Mouse (Mus musculus): ENCODE results near the gene Bdh1. TPM values are rescaled to one million over a fixed set of nuclear protein-coding genes. Genes with fewer than 3 reads are reported as not detected.

The Bdh1 gene
- polyA plus RNA-seq, 1 experiment from 2014 or later: 208 TPM

DNA sequence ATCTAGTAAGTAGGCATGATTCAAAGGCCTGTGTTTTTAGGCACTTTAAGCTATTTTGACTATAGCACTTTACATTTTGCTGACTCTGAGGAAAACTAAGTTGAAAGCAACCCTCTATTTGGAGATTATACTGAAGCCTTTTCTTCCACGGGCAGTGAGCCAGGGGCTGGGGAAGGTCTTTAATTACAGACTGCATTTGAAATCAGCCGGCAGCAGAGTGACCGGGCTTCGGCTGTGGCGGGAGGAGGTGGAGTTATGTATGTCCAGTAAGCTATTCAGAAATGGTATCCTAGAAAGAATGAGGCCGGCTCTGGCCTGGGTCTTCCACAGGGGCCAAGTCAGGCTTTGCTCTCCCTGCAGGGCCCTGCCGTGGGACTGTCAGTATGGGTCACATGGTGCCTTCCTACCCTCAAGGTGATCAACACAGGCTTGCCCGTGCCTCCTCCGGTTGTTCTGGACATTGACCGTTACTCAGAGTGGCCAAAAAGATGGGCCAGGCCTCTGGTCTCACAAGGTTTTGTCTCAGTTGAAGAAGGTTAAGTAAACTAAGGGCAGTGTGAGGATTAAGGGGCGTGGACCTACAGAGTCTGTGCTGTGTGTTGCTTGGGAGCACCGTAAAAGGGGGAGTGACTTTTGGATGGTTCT lies 11.5 kb downstream of the Bdh1 start:
- ATAC-seq: no peak
- Histone ChIP-seq H3K27me3 (ENCODE audit: insufficient read depth, low read length) (peaks cover 2% of the 10 kb centered on the region), H3K4me3 (ENCODE audit: low read depth, low read length) (no peak overlapping the region), H3K9ac (replicated peaks) (no peak overlapping the region), H3K4me1 (ENCODE audit: insufficient read depth) (peaks cover 25% of the 10 kb centered on the region), H3K9me3 (ENCODE audit: low read length) (no peaks in the 10 kb centered on the region), H3K27ac (ENCODE audit: low read depth) (no peak overlapping the region), H3K4me2 (ENCODE audit: low read depth, low read length) (no peak overlapping the region), H3K36me3 (replicated peaks; ENCODE audit: insufficient read depth, low read length) (no peaks in the 10 kb centered on the region)
- 63% methylated on average over 12 of the region's 12 CpGs for WGBS (ENCODE audit: insufficient replicate concordance)
- DNase-seq: no peak
- TF ChIP-seq EP300 (IDR thresholded peaks at IDR 0.05; ENCODE audit: low read depth) (no peak), CTCF (IDR thresholded peaks at IDR 0.05; ENCODE audit: low read depth) (no peak)

- no peak overlapping the region for H3K4me2 ChIP-seq (ENCODE audit: low read depth, low read length)
- ATAC-seq (no peak), DNase-seq (no peak)
- no peaks in the 10 kb centered on the region for H3K9me3 ChIP-seq (ENCODE audit: low read length)
- H3K4me3 ChIP-seq (ENCODE audit: low read depth, low read length): no peak overlapping the region
- no peak for TF ChIP-seq EP300 (IDR thresholded peaks at IDR 0.05; ENCODE audit: low read depth)
- TF ChIP-seq CTCF (IDR thresholded peaks at IDR 0.05; ENCODE audit: low read depth): no peak
- H3K36me3 ChIP-seq (replicated peaks; ENCODE audit: insufficient read depth, low read length): 0 out of 2 replicates have a peak, but pooled peaks cover 7% of the 10 kb centered on the region
- no peak overlapping the region for H3K27ac ChIP-seq (ENCODE audit: low read depth)
- H3K4me1 ChIP-seq (ENCODE audit: insufficient read depth): peaks cover 11% of the 10 kb centered on the region
- 81% methylated on average over 4 of the region's 4 CpGs for WGBS (ENCODE audit: insufficient replicate concordance)
- H3K27me3 ChIP-seq (ENCODE audit: insufficient read depth, low read length): no peaks in the 10 kb centered on the region
- no peak overlapping the region for H3K9ac ChIP-seq (replicated peaks)
These were observed 13.1 kb downstream of the Bdh1 start for GRCm38 (mm10) chr16:31435146-31435545.

- Histone ChIP-seq H3K36me3 (replicated peaks; ENCODE audit: insufficient read depth, low read length) (0 out of 2 replicates have a peak, but pooled peaks cover 7% of the 10 kb centered on the region), H3K9ac (replicated peaks) (no peak overlapping the region), H3K4me3 (ENCODE audit: low read depth, low read length) (no peak overlapping the region), H3K27ac (ENCODE audit: low read depth) (no peak overlapping the region), H3K4me1 (ENCODE audit: insufficient read depth) (peaks cover 11% of the 10 kb centered on the region), H3K4me2 (ENCODE audit: low read depth, low read length) (no peak overlapping the region), H3K27me3 (ENCODE audit: insufficient read depth, low read length) (no peaks in the 10 kb centered on the region), H3K9me3 (ENCODE audit: low read length) (no peaks in the 10 kb centered on the region)
- WGBS (ENCODE audit: insufficient replicate concordance): 67% methylated on average over 9 of the region's 9 CpGs
- TF ChIP-seq EP300 (IDR thresholded peaks at IDR 0.05; ENCODE audit: low read depth) (no peak), CTCF (IDR thresholded peaks at IDR 0.05; ENCODE audit: low read depth) (no peak)
- DNase-seq: no peak
- no peak for ATAC-seq
These were observed 14.0 kb downstream of the Bdh1 start for GRCm38 (mm10) chr16:31436085-31436484.

- no peak overlapping the region for H3K9ac ChIP-seq (replicated peaks)
- TF ChIP-seq CTCF (IDR thresholded peaks at IDR 0.05; ENCODE audit: low read depth): no peak
- TF ChIP-seq EP300 (IDR thresholded peaks at IDR 0.05; ENCODE audit: low read depth): no peak
- peaks cover 11% of the 10 kb centered on the region for H3K4me1 ChIP-seq (ENCODE audit: insufficient read depth)
- H3K27me3 ChIP-seq (ENCODE audit: insufficient read depth, low read length): no peaks in the 10 kb centered on the region
- no peak; the same call in 1 of the 2 replicates for ATAC-seq
- no peak for DNase-seq
- peaks cover 7% of the 10 kb centered on the region; the same call in 1 of the 2 replicates for H3K36me3 ChIP-seq (replicated peaks; ENCODE audit: insufficient read depth, low read length)
- no peaks in the 10 kb centered on the region for H3K9me3 ChIP-seq (ENCODE audit: low read length)
- H3K4me3 ChIP-seq (ENCODE audit: low read depth, low read length): no peak overlapping the region
- H3K27ac ChIP-seq (ENCODE audit: low read depth): no peak overlapping the region
- no peak overlapping the region for H3K4me2 ChIP-seq (ENCODE audit: low read depth, low read length)
- 68% methylated on average over 11 of the region's 11 CpGs for WGBS (ENCODE audit: insufficient replicate concordance)
These were observed 15.3 kb downstream of the Bdh1 start for GRCm38 (mm10) chr16:31437358-31437757.

DNA sequence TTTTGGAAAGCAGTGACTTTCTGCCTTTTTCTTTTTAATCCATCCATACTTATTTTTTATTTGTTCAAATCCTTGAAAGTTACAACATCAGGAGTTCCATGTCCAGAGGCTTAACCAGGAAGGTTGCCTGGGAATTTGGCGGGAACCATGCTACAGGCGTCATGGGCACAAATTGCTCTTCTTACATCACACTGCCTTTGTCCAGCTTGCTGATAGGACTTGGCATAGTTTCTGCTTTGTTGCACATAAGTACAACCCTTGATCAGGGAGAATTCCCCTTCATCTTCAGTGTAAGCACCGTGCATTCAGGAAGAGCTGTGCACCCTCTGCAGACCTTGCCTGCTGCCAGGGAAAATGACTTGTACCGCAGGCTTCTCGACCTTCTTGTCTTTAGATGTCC lies 17.4 kb downstream of the Bdh1 start:
- ATAC-seq (no peak), DNase-seq (no peak)
- peaks cover 4% of the 10 kb centered on the region; the same call in 1 of the 2 replicates for H3K4me1 ChIP-seq (ENCODE audit: insufficient read depth)
- H3K36me3 ChIP-seq (replicated peaks; ENCODE audit: insufficient read depth, low read length): peaks cover 7% of the 10 kb centered on the region; the same call in 1 of the 2 replicates
- H3K9ac ChIP-seq (replicated peaks): no peak overlapping the region
- no peaks in the 10 kb centered on the region for H3K27me3 ChIP-seq (ENCODE audit: insufficient read depth, low read length)
- H3K9me3 ChIP-seq (ENCODE audit: low read length): no peaks in the 10 kb centered on the region
- H3K27ac ChIP-seq (ENCODE audit: low read depth): no peak overlapping the region
- 90% methylated on average over 5 of the region's 5 CpGs for WGBS (ENCODE audit: insufficient replicate concordance)
- H3K4me3 ChIP-seq (ENCODE audit: low read depth, low read length): no peak overlapping the region
- no peak for TF ChIP-seq CTCF (IDR thresholded peaks at IDR 0.05; ENCODE audit: low read depth)
- TF ChIP-seq EP300 (IDR thresholded peaks at IDR 0.05; ENCODE audit: low read depth): no peak
- no peak overlapping the region for H3K4me2 ChIP-seq (ENCODE audit: low read depth, low read length)

DNA sequence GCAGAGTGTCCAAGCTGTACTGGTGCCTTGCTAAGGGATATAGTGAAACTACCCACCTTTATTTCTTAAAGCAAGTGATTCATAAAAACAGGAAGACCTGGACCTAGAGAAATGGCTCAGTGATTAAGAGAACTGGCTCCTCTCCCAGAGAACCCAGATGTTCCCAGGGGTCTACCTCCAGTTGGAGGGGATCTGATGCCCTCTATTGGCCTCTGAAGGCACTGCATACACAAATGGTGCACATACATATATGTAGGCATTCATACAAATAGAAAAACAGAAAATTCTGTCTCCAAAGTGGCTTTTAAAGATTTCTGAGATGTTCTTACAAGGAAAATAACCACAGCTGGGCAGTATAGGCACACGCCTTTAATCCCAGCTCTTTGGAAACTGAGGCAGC lies 18.0 kb downstream of the Bdh1 start:
- Histone ChIP-seq H3K27ac (ENCODE audit: low read depth) (no peak overlapping the region), H3K4me1 (ENCODE audit: insufficient read depth) (peaks cover 4% of the 10 kb centered on the region; the same call in 1 of the 2 replicates), H3K9me3 (ENCODE audit: low read length) (no peaks in the 10 kb centered on the region), H3K4me2 (ENCODE audit: low read depth, low read length) (no peak overlapping the region), H3K27me3 (ENCODE audit: insufficient read depth, low read length) (no peaks in the 10 kb centered on the region), H3K36me3 (replicated peaks; ENCODE audit: insufficient read depth, low read length) (peaks cover 7% of the 10 kb centered on the region; the same call in 1 of the 2 replicates), H3K4me3 (ENCODE audit: low read depth, low read length) (no peak overlapping the region), H3K9ac (replicated peaks) (no peak overlapping the region)
- 79% methylated on average over 1 of the region's 1 CpGs for WGBS (ENCODE audit: insufficient replicate concordance)
- no peak for ATAC-seq
- TF ChIP-seq CTCF (IDR thresholded peaks at IDR 0.05; ENCODE audit: low read depth): 0 out of 2 replicates have a peak, but pooled peaks have one; percentile 10
- TF ChIP-seq EP300 (IDR thresholded peaks at IDR 0.05; ENCODE audit: low read depth): no peak
- DNase-seq: no peak
